Mouse (Mus musculus): Measurements from ENCODE around the gene Stum.

Gene Stum

GRCm38 (mm10) chr1:180499766-180500165 lies 16.5 kb upstream of the Stum start:
- in situ Hi-C loops (cut with MboI, MseI), result no loop called here

GRCm38 (mm10) chr1:180492777-180493176 lies 9.5 kb upstream of the Stum start:
- in situ Hi-C loops (cut with MboI, MseI), result no loop called here

- in situ Hi-C loops (cut with MboI, MseI), result loop anchor here (5.0 kb wide), 1 partner anchor 48 kb away; no protein-coding TSS in a partner anchor
These were observed 2.0 kb upstream of the Stum start for GRCm38 (mm10) chr1:180485346-180485745.

- in situ Hi-C loops (cut with MboI, MseI), result no loop called here
These were observed 385 bp downstream of the Stum start for GRCm38 (mm10) chr1:180482840-180483398.

- in situ Hi-C loops (cut with MboI, MseI), result no loop called here
These were observed 1.3 kb downstream of the Stum start for GRCm38 (mm10) chr1:180481956-180482355.

GRCm38 (mm10) chr1:180481331-180481730 lies 2.0 kb downstream of the Stum start:
- in situ Hi-C loops (cut with MboI, MseI), result no loop called here

- in situ Hi-C loops (cut with MboI, MseI), result no loop called here
These were observed 3.0 kb downstream of the Stum start for GRCm38 (mm10) chr1:180480325-180480724.

GRCm38 (mm10) chr1:180473566-180473965 lies 9.7 kb downstream of the Stum start:
- in situ Hi-C loops (cut with MboI, MseI), result no loop called here

- in situ Hi-C loops (cut with MboI, MseI), result no loop called here
These were observed 15.3 kb downstream of the Stum start for GRCm38 (mm10) chr1:180468004-180468403.

GRCm38 (mm10) chr1:180465620-180466019 lies 17.7 kb downstream of the Stum start:
- in situ Hi-C loops (cut with MboI, MseI), result no loop called here

- in situ Hi-C loops (cut with MboI, MseI), result no loop called here
These were observed 18.9 kb downstream of the Stum start for GRCm38 (mm10) chr1:180464357-180464756.

GRCm38 (mm10) chr1:180462983-180463475 lies 20.3 kb downstream of the Stum start:
- in situ Hi-C loops (cut with MboI, MseI), result no loop called here

GRCm38 (mm10) chr1:180462396-180462795 lies 20.9 kb downstream of the Stum start:
- in situ Hi-C loops (cut with MboI, MseI), result no loop called here

- in situ Hi-C loops (cut with MboI, MseI), result no loop called here
These were observed 22.6 kb downstream of the Stum start for GRCm38 (mm10) chr1:180460721-180461120.

- in situ Hi-C loops (cut with MboI, MseI), result no loop called here
These were observed 24.6 kb downstream of the Stum start for GRCm38 (mm10) chr1:180458680-180459079.

- in situ Hi-C loops (cut with MboI, MseI), result no loop called here
These were observed 25.0 kb downstream of the Stum start for GRCm38 (mm10) chr1:180458274-180458673.

- in situ Hi-C loops (cut with MboI, MseI), result no loop called here
These were observed 33.7 kb downstream of the Stum start for GRCm38 (mm10) chr1:180449641-180450040.

GRCm38 (mm10) chr1:180444411-180444810 lies 38.9 kb downstream of the Stum start:
- in situ Hi-C loops (cut with MboI, MseI), result no loop called here

- in situ Hi-C loops (cut with MboI, MseI), result loop anchor here (5.0 kb wide), 2 partner anchors 48 to 113 kb away; no protein-coding TSS in a partner anchor
These were observed 43.8 kb downstream of the Stum start for GRCm38 (mm10) chr1:180439496-180439895.

GRCm38 (mm10) chr1:180434925-180435324 lies 48.4 kb downstream of the Stum start:
- in situ Hi-C loops (cut with MboI, MseI), result loop anchor here (5.0 kb wide), 2 partner anchors 52 to 117 kb away; no protein-coding TSS in a partner anchor

- in situ Hi-C loops (cut with MboI, MseI), result no loop called here
These were observed 49.3 kb downstream of the Stum start for GRCm38 (mm10) chr1:180433796-180434566.

GRCm38 (mm10) chr1:180433098-180433538 lies 50.2 kb downstream of the Stum start:
- in situ Hi-C loops (cut with MboI, MseI), result no loop called here

GRCm38 (mm10) chr1:180431833-180432232 lies 51.5 kb downstream of the Stum start:
- in situ Hi-C loops (cut with MboI, MseI), result no loop called here

Measured in regulatory T cell (primary cell).